Mouse (Mus musculus) inflammation-experienced regulatory T-cells, adult 6 months (primary cell): Measurements from ENCODE around the gene Hist1h2ai. TPM values are rescaled to one million over a fixed set of nuclear protein-coding genes. Genes with fewer than 3 reads are reported as not detected.
"Not testable (repeated sequence)": the region's sequence is repeated elsewhere in the genome, so short reads cannot be mapped to it uniquely, and the experiment has no call there.

Source experiments
- ATAC-seq: one replicate; pipeline ENCODE4 v1.8.0; 2017
- polyA plus RNA-seq, 3 experiments: library from polyadenylated mRNA; unstranded; fragments of 100-300 nt; shearing (Covaris generic); gene quantifications; one replicate each; pipeline ENCODE4 v1.2.1; 2017

The Hist1h2ai gene
- 10 to 100 TPM in 1 of 3 experiments, not detected in 2; 25.0 TPM for polyA plus RNA-seq

- peak; percentile 87 for ATAC-seq
Observed at GRCm38 (mm10) chr13:21715864-21716539, at the start of gene Hist1h2ai, which contains the start of gene Hist1h2bl. Gene Hist1h2ai, plus strand, starts transcription at chr13:21716422. Gene Hist1h2bl, minus strand, starts transcription at chr13:21716143.

- no peak for ATAC-seq
Observed at GRCm38 (mm10) chr13:21677305-21677704, 38.9 kb upstream of the Hist1h2ai start, which contains the start of gene Olfr1360. Gene Olfr1360, minus strand, starts transcription at chr13:21677405.

- no peak for ATAC-seq
Observed at GRCm38 (mm10) chr13:21697811-21698210, 18.4 kb upstream of the Hist1h2ai start, which contains the start of gene Olfr1359. Gene Olfr1359, plus strand, starts transcription at chr13:21698111.

- no peak for ATAC-seq
Observed at GRCm38 (mm10) chr13:21706669-21707068, 9.6 kb upstream of the Hist1h2ai start.

GRCm38 (mm10) chr13:21710031-21710711 lies 6.1 kb upstream of the Hist1h2ai start:
- peak; percentile 67 for ATAC-seq

- peak; percentile 72 for ATAC-seq
Observed at GRCm38 (mm10) chr13:21710821-21711525, 5.2 kb upstream of the Hist1h2ai start.

GRCm38 (mm10) chr13:21711698-21712097 lies 4.5 kb upstream of the Hist1h2ai start:
- no peak for ATAC-seq

GRCm38 (mm10) chr13:21714725-21715124 lies 1.5 kb upstream of the Hist1h2ai start:
- ATAC-seq = peak; percentile 16

- ATAC-seq = no peak
Observed at GRCm38 (mm10) chr13:21715131-21715863, 925 bp upstream of the Hist1h2ai start.

GRCm38 (mm10) chr13:21716540-21717391 lies 544 bp downstream of the Hist1h2ai start:
- ATAC-seq = not testable (repeated sequence)

GRCm38 (mm10) chr13:21717397-21718357 lies 1.5 kb downstream of the Hist1h2ai start, which contains the start of gene Hist1h3h:
Gene Hist1h3h, plus strand, starts transcription at chr13:21717659.
- ATAC-seq = peak; percentile 58

GRCm38 (mm10) chr13:21718381-21719080 lies 2.3 kb downstream of the Hist1h2ai start:
- ATAC-seq = no peak

GRCm38 (mm10) chr13:21721107-21721756 lies 5.0 kb downstream of the Hist1h2ai start:
- peak; percentile 6 for ATAC-seq

- peak; percentile 95 for ATAC-seq
Observed at GRCm38 (mm10) chr13:21721757-21722372, 5.6 kb downstream of the Hist1h2ai start, which contains the start of gene Hist1h2bm. Gene Hist1h2bm, plus strand, starts transcription at chr13:21722044.

GRCm38 (mm10) chr13:21722373-21722925 lies 6.2 kb downstream of the Hist1h2ai start:
- no peak for ATAC-seq

GRCm38 (mm10) chr13:21722993-21723836 lies 7.0 kb downstream of the Hist1h2ai start:
- no peak for ATAC-seq
